In the genomic region with DNA sequence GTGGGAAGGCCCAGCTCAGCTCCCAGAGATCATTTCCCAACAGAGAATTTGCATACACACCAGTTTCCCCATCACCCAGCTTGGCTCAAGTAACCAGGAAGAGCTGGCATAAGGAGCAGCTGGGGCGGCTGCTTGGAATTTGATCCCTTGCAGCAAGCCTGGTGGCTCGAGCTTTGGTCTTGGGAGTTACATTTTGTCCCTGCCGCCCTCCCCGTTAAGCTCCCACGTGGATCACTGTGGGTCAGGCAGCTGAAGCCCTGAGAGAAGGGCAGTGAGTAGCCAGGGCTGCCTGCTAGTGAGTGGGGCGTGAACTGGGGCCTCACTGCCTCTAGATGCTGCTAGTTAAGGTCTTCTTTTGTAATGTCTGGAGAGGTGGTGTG, we compare ENCODE assay signal across 8 mouse cellular contexts. TPM values are rescaled to one million over a fixed set of nuclear protein-coding genes. Genes with fewer than 3 reads are reported as not detected.
DNase-seq lines count a peak whose midpoint lies in the region; ATAC-seq and TF ChIP-seq lines count a peak whose summit lies in the region.

No protein-coding gene starts in this region.

- H3K4me2 ChIP-seq in liver, postnatal 0 days (ENCODE audit: low read depth, low read length): no peak overlapping the region

- ATAC-seq in liver, postnatal 0 days: no peak
- ATAC-seq in activated CD4-positive, CD25-positive, alpha-beta regulatory T cell, adult 4 months: no peak

- peaks cover 22% of the 10 kb centered on the region for H3K36me3 ChIP-seq in spleen, adult 2 months (ENCODE audit: control insufficient read depth, insufficient read depth, low read length)
- peaks cover 18% of the 10 kb centered on the region for H3K36me3 ChIP-seq in liver, postnatal 0 days (replicated peaks; ENCODE audit: insufficient read depth, low read length)

- WGBS in spleen, adult 2 months: 68% methylated on average over 6 of the region's 6 CpGs
- 54% methylated on average over 6 of the region's 6 CpGs for WGBS in liver, postnatal 0 days (ENCODE audit: insufficient replicate concordance)

- H3K4me1 ChIP-seq in spleen, adult 2 months (ENCODE audit: control insufficient read depth, insufficient read depth, insufficient read length): peaks cover 43% of the 10 kb centered on the region
- peaks cover 26% of the 10 kb centered on the region for H3K4me1 ChIP-seq in liver, postnatal 0 days (ENCODE audit: insufficient read depth)

- no peak for TF ChIP-seq EP300 in liver, postnatal 0 days (IDR thresholded peaks at IDR 0.05; ENCODE audit: low read depth)

- TF ChIP-seq POLR2A in spleen, adult 2 months (IDR thresholded peaks at IDR 0.05; ENCODE audit: low read depth, low read length): no peak

- TF ChIP-seq CTCF in spleen, adult 2 months (IDR thresholded peaks at IDR 0.05; ENCODE audit: extremely low read depth, insufficient read depth, insufficient read length, insufficient replicate concordance): no peak
- no peak for TF ChIP-seq CTCF in liver, postnatal 0 days (IDR thresholded peaks at IDR 0.05; ENCODE audit: low read depth)

- H3K9ac ChIP-seq in liver, postnatal 0 days (replicated peaks): no peak overlapping the region; the same call in 1 of the 2 replicates

- intact Hi-C loops in heart, postnatal 10 days (cut with DNase I): no loop called here

- no peaks in the 10 kb centered on the region for H3K9me3 ChIP-seq in liver, postnatal 0 days (ENCODE audit: low read length)

- peak overlapping the region; percentile 70 for H3K27ac ChIP-seq in spleen, adult 2 months (ENCODE audit: insufficient read depth, low read length)
- peak overlapping the region; percentile 85 for H3K27ac ChIP-seq in liver, postnatal 0 days (ENCODE audit: low read depth)

- DNase-seq in embryo, embryonic 11 days: peak; percentile 32
- no peak for DNase-seq in embryo, embryonic 9.5 days (ENCODE audit: extremely low spot score)
- DNase-seq in spleen, adult 2 months (ENCODE audit: low read depth in 1 of 2, low spot score in 2 of 2): no peak
- no peak for DNase-seq in spleen, adult 12 weeks (ENCODE audit: low spot score)
- DNase-seq in heart, postnatal 10 days: peak; percentile 26 to 27
- DNase-seq in liver, postnatal 0 days: no peak
- DNase-seq in cerebellum, adult 18-20 months: no peak

- no peaks in the 10 kb centered on the region for H3K27me3 ChIP-seq in spleen, adult 2 months (ENCODE audit: control insufficient read depth, insufficient read depth, low read length)
- H3K27me3 ChIP-seq in liver, postnatal 0 days (ENCODE audit: insufficient read depth, low read length): no peaks in the 10 kb centered on the region

- no peak overlapping the region for H3K4me3 ChIP-seq in spleen, adult 2 months (ENCODE audit: extremely low read depth, insufficient read depth, insufficient read length)
- no peak overlapping the region for H3K4me3 ChIP-seq in liver, postnatal 0 days (ENCODE audit: low read depth, low read length)

RNA-seq across cellular contexts. Expression of a gene that starts 11.9 kb away (rescaled TPM):
- 27.6 and 36.4 TPM in 2 replicates for polyA plus RNA-seq in spleen, adult 2 months (2012; rRNA removed)
- total RNA-seq in heart, postnatal 10 days (2021): 1 to 10 TPM; 1.8 to 3.1 TPM
- polyA plus RNA-seq in liver, postnatal 0 days (2015; fragmentation: Nextera tagmentation; extraction: Ambion mirVana): 0.44 and 0.48 TPM in 2 replicates
- polyA plus RNA-seq in activated CD4-positive, CD25-positive, alpha-beta regulatory T cell, adult 4 months (2017; shearing (Covaris generic)): 1 to 10 TPM; 5.0 to 5.9 TPM

RNA-seq across cellular contexts. Expression of a gene that starts 30.8 kb away (rescaled TPM):
- polyA plus RNA-seq in spleen, adult 2 months (2012; rRNA removed): 11.3 and 12.7 TPM in 2 replicates
- 10 to 100 TPM; 27.7 to 31.4 TPM for total RNA-seq in heart, postnatal 10 days (2021)
- 15.2 and 16.3 TPM in 2 replicates for polyA plus RNA-seq in liver, postnatal 0 days (2015; fragmentation: Nextera tagmentation; extraction: Ambion mirVana)
- polyA plus RNA-seq in activated CD4-positive, CD25-positive, alpha-beta regulatory T cell, adult 4 months (2017; shearing (Covaris generic)): 10 to 100 TPM; 62.6 to 68.1 TPM

RNA-seq across cellular contexts. Expression of a gene that starts 49.2 kb away (rescaled TPM):
- 7.2 and 9.1 TPM in 2 replicates for polyA plus RNA-seq in spleen, adult 2 months (2012; rRNA removed)
- total RNA-seq in heart, postnatal 10 days (2021): 10 to 100 TPM; 10.8 to 11.6 TPM
- polyA plus RNA-seq in liver, postnatal 0 days (2015; fragmentation: Nextera tagmentation; extraction: Ambion mirVana): 10.7 and 10.8 TPM in 2 replicates
- 10 to 100 TPM in 1 of 2 experiments, 1 to 10 TPM in 1; 8.2 to 10.6 TPM for polyA plus RNA-seq in activated CD4-positive, CD25-positive, alpha-beta regulatory T cell, adult 4 months (2017; shearing (Covaris generic))

RNA-seq across cellular contexts. Expression of a gene that starts 50.2 kb away (rescaled TPM):
- polyA plus RNA-seq in spleen, adult 2 months (2012; rRNA removed): not detected in 2 replicates
- not detected for total RNA-seq in heart, postnatal 10 days (2021)
- 0.06 TPM in 1 of 2 replicates, not detected in the other for polyA plus RNA-seq in liver, postnatal 0 days (2015; fragmentation: Nextera tagmentation; extraction: Ambion mirVana)
- polyA plus RNA-seq in activated CD4-positive, CD25-positive, alpha-beta regulatory T cell, adult 4 months (2017; shearing (Covaris generic)): not detected

Comparison
In these comparisons a context has a peak if more than half of its experiments do, and no peak if none do; other contexts are left out.
1. DNase-seq: peak in embryo, embryonic 11 days (single experiment) and heart, postnatal 10 days (2 of 2); none in embryo, embryonic 9.5 days (single experiment), spleen, adult 2 months (0 of 2), spleen, adult 12 weeks (single experiment), liver, postnatal 0 days (single experiment) and cerebellum, adult 18-20 months (0 of 2).